Mouse (Mus musculus): ENCODE measurements around the gene Polr2e.
A peak's percentile ranks its signal among the peaks of the same experiment; 100 is the strongest.

Gene Polr2e

DNA sequence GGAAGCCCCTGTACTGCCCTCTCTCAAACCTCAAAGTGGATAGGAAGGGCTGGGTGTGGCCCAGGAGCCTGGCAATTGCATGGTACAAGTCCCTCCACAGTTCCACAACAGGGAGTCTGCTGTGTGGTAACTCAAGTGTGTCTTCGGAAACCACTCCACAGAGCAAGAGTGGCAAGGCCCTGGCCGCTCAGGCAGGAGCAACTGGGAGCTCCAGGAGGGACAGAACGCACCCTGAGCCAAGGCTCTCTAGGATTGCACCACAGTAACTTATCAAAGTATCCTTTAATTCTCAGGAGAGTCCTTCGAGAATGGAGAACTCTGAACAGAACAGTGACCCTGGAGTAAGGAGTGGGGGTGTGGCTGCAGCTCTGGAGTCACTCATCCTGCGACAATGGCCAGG lies 3.9 kb downstream of the Polr2e start:
- no peak for DNase-seq (ENCODE audit: inconsistent ontology term)

DNA sequence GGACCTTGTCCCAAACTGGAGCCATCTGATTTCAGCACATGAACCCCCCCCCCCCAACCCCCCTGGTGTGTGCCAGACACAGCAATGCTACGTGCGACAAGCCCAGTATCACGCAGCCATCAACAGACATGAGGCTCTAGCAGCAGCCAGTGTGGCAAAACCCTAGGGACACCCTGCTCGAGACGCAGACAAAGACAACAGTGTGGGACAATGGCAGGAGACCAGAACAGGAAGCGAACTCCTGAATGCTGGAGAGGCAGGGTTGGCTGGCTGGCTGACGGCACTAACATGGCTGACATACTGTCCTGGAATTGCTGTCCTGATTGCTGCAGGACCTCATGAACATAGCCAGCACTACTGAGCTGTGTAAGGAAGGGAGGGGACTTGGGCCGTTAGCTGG lies 4.4 kb downstream of the Polr2e start:
- DNase-seq (ENCODE audit: inconsistent ontology term), result no peak

DNA sequence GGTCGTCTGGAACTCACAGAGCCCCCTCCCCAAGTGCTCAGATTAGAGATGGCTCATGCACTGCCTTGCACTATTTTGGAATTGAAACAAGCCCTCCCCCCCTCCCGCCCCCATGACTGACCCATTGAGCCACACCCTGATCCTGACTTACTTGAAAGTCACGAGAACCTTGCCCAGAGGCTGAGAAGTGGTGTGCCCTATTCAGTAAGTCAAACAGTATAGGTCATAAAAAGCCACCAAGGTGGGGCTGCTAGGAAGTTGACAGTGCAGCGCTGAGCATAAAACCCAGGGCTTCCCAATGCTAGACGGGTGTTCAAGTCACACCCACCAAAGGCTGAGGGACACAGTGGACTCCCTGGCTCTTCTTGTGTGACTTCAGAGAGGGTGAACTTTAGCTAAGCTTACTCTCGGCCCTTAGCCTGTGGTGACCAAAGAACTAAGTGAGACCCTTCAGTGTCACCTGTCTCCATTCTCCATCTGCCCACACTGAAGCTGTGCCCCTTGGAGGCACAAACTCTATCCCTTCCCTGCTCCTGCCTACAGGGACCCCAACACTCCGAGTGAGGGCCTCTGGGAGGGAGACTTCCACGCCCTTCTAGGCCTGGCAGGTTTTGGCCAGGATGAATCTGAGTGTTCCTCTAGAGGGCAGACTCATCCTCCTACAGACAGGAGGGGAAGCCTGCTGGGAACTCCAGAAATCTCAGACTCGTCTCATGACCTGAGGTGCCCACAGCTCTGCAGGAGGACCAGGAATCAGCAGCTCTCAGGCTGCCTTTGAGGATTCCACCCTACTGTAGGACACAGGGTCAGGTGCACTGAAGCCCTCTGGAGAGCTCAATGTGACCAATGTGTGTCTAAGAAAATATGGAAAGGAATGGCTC lies 5.8 kb downstream of the Polr2e start:
- peak; percentile 73 for DNase-seq (ENCODE audit: inconsistent ontology term)

DNA sequence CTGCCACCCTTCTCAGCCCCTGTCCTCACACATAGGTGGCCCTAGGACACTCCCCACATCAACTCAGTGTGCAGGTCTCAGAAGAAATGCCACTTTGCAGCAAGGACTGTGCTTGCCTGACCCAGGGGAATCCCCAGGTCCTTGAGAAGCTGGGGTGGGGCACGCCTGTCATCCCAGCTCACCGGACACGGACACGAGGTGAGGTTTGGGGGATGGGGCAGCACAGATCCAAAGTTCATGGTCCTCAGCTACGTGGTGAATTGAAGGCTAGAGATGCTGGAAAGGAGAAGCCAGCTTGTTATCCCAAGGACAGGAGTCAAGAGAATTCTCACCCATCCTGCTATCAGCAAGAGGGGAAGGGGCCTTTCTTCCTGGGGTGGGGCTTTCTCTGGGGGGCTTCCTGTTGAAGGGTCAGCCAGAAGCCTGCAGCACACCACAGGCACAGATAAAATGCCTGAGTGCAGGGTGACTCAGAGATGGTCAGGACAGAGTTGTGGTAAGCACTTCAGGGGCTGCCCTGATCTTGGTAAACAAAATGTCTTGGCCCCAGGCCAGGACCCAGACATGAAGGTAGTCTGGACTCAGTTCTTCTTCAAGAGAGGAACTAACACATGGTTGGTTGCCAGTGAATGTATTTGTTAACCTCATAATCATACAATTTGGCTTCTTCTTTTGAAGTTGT lies 6.7 kb downstream of the Polr2e start:
- peak; percentile 69 for DNase-seq (ENCODE audit: inconsistent ontology term)

DNA sequence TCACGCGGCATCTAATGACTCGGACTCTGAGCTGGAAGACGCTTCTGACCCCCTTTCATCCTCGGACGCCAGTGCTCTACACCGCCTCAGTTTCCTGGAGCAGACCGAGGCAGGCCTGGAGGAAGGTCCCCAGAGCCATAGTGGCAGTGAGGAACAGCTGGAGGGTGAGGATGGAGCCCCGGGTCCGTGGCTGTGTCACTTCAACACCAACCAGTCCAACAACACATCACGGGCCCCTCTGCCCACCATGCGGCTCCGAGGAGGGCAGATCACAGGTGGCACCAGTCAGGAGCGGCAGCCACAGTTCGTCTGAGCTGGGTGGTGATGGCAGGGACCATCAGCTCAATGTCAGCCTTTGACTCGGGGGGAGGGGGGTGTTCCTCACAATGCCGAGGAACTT lies 8.9 kb downstream of the Polr2e start:
- no peak for DNase-seq (ENCODE audit: inconsistent ontology term)

DNA sequence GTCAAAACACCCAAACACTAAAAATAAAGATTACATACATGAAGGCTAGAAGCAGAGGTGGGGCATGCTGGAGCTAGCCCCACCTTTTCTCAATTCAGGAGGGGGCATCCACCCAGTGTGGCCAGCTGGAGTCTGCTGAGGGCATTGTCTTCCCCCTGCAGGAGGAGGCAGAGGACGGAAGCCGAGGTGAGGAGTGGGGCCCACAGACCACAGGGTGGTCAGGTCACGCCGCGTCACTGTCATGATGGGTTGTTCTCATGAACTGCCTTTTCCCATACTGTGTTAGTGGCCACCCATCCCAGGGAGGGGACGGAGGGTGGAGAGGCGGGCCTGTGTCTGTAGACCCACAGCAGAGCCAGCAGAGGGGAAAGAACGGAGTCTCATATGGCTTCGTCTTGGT lies 9.4 kb downstream of the Polr2e start:
- no peak for DNase-seq (ENCODE audit: inconsistent ontology term)

DNA sequence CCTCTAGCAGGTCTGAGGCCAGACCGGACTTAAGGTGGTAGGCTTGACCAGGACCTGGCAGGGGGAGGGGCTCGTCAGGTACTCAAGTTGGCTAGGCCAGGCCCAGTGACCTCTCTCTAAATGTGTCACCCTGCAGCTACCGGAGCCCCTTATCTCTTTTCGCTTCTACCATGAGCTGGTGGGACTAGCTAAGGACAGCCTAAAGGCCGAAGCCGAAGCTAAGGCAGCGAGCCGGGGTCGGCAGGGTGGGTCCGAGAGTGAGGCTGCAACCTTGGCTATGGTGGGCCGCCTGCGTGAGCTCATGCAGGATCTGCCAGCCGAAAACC lies 11.1 kb downstream of the Polr2e start:
- DNase-seq (ENCODE audit: inconsistent ontology term), result no peak

DNA sequence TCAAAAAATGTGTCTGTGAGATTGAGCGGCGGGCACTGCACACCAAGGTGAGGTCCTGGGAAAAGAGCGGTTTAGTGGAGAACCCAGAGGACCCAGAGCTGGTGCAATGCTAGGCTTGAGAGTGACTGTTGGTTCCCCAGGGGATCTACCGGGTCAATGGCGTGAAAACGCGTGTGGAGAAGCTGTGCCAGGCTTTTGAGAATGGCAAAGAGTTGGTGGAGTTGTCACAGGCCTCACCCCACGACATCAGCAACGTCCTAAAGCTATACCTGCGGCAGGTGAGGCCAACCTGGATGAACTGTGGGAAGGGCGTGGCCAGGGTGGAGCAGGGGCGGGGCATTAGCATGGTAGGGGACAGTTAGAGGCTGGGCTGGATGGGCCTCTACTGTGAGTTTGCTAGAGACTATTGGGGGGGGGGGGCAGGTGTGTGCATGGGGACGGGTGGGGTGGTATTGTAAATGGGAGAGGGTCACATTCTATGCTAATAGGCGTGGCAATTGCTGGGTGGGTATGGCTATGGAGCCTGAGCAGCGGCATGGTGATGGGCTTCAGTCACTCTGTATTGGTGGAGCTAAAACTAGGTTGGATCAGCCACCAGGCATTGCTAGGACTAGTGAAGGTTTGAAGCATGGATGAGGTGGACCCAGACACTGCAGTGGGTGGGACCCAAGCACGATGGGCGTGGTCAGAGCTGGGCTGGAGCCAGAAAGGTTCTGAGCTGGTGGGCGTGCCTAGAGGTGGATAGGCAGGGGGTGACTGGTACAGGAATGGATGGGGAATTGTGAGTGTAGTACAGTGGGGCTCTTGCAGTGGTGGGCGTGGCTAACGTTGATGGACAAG lies 11.7 kb downstream of the Polr2e start:
- no peak for DNase-seq (ENCODE audit: inconsistent ontology term)

DNA sequence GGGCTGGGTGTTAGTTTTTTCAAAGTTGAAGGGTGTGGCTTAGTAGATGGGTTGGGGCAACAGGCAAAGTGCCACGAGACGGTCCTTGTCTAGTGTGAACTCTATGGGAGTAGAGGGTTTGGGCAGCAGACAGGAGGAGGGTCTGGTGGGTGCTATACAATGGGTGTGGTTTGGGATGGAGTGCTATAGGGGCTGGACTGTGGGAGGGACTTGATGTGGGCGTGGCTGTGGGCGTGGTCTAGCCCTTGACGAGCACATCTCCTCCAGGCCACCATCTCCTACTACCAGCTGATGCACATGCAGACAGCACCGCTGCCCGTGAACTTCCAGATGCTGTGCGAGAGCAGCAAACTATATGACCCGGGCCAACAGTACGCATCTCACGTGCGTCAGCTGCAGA lies 13.7 kb downstream of the Polr2e start:
- DNase-seq (ENCODE audit: inconsistent ontology term), result no peak

DNA sequence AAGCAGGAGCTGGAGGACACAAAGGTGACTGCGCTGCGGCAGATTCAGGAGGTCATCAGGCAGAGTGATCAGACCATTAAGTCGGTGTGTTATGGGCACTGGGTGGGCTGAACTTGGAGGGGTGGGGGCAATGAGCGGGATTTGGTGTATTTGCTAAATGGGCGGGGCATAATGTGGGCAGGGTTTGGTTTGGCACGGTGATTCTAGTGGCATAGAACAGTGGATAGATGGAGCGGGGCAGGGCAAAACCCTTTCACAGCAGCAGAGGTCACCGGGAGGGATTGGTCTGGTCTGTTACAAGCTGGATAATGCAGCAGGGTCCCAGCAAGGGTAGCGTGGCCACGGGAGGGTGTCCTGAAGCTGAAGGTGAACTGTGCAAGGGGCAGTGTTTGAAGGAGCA lies 14.1 kb downstream of the Polr2e start:
- no peak for DNase-seq (ENCODE audit: inconsistent ontology term)

DNA sequence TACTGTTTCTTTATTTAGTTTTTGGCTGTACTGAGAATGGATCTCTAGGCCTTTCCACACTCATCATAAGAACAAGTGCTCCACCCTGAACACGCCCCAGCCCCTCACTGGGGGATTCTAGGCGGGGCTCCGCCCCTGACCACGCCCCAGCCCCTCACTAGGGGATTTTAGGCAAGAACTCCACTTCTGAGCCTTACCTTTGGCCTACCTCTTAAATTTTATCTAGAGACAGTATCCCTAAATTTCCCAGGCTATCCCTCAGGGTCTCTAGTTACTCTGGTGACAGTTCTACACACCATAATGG lies 14.6 kb downstream of the Polr2e start:
- DNase-seq (ENCODE audit: inconsistent ontology term), result no peak

DNA sequence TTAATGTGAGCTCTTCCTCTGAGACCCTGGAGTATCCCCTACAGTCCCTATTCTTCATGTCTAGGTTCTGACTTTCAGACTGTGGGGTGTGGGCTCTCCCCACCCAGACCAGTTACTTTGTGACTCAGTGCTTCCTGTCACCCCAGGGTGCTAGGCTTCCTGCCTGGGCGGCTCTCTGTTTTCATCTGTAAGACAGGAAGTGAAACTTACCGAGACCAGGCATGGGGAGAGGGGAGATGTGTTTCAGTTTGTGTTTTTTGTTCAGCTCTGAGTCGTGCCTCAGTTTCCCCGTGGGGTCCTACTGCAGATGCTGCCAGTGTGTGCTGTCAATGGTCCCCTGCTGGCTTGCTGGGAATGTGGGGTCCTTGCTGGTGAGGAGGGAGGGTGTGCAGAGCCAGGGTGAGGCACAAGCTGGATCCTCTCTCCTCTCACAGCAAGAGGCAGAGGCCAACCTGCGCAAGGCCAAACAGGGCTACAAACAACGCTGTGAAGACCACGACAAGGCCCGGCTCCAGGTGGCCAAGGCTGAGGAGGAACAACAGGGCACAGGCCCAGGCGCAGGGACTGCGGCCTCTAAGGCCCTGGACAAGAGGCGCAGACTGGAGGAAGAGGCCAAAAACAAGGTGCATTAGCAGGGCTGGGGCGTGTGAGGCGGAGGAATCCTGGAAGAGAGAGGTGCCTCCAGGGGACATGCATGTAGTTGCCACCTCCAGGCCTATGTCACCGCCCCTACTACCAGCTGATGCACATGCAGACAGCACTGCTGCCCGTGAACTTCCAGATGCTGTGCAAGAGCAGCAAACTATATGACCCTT lies 15.2 kb downstream of the Polr2e start:
- no peak for DNase-seq (ENCODE audit: inconsistent ontology term)

DNA sequence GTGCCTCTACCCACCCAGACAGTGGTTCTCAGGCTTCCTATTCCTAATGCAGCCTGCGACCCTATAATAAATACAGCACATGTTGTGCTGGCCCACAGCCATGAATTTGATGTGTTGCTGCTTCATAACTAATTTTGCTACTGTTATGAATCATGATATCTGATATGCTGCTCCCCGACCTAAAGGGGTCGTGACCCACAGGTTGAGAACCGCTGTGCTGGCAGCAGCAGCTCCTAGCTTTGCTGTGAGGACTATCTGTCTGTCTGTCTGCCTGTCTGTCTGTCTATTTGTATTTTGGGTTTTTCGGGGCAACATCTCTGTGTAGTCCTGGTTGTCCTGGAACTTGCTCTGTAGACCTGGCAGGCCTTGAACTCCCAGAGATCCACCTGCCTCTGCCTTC lies 15.8 kb downstream of the Polr2e start:
- DNase-seq (ENCODE audit: inconsistent ontology term), result no peak

DNA sequence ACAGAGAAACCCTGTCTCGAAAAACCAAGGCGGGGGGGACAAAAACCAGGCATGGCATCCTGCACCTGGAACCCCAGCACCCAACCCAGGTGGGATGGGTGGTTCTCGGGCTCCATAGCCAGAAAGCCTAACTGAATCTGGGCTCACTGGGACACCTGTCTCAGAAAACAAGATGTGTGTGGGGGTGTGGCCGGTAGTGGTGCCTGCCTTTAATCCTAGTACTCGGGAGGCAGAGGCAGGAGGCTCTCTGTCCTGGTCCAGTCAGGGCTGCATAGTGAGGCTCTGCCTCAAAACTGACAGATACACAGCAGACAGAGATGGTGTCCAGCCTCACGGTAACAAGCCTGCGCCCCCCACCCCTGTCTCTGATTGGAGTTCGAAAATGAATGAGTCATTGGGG lies 16.8 kb downstream of the Polr2e start:
- DNase-seq (ENCODE audit: inconsistent ontology term), result no peak

DNA sequence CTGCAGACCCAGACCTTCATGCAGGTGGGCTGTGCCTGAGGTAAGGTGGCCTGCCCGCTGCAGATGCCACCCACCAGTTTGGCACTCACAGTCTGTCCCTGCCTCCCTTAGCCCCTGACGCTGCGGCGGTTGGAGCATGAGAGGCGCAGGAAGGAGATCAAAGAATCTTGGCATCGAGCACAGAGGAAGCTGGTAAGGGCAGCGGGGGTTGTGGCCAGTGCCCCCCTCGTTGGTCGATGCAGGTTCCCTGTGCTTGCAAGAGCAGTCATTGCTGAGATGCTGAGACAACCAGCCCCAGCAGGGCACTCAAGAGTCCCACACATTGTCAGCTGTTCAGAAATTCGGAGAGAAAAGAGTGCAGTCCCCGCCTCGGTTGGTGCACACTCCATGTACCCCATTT lies 17.4 kb downstream of the Polr2e start:
- DNase-seq (ENCODE audit: inconsistent ontology term), result no peak

DNA sequence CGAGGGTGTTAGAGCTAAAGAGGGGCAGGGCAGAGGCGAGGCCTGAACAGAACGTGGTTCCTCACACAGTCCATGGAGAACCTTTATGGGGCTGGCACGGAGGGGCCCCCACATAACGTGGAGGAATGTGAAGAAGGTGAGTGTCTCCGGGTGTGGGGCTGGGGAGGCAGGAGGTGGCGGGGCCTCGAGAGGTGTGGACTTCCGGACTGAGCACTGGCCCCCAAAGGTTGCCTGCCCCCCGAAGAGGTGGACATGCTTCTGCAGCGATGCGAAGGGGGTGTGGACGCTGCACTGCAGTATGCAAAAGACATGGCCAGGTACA lies 18.3 kb downstream of the Polr2e start:
- no peak for DNase-seq (ENCODE audit: inconsistent ontology term)

DNA sequence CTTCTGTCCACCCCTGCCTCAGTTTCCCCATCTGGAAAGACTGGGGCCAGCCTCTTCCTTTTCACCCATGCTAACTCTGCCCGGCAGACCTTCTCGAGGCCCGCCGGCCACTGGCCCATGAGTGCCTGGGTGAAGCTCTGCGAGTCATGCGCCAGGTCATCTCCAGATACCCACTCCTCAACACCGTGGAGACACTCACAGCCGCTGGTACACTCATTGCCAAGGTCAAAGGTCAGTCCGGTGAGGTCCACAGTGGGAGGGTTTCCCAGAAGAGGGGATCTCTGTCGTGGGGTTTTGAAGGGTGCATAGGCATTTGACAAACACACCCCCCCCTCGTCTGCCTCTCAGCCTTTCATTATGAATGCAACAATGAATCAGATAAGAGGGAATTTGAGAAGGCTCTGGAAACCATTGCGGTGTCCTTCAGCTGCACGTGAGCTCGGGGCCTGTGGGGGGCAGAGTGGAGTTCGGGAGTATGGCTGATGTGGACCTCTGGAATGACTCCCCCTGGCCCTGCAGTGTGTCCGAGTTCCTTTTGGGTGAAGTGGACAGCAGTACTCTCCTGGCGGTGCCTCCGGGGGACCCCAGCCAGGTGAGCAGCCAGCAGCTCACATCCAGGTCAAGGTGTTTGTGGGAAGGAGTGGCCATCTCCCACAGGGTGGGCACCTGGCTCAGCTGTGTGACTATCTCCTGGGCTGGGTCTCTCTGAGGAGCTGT lies 18.8 kb downstream of the Polr2e start:
- DNase-seq (ENCODE audit: inconsistent ontology term), result no peak

DNA sequence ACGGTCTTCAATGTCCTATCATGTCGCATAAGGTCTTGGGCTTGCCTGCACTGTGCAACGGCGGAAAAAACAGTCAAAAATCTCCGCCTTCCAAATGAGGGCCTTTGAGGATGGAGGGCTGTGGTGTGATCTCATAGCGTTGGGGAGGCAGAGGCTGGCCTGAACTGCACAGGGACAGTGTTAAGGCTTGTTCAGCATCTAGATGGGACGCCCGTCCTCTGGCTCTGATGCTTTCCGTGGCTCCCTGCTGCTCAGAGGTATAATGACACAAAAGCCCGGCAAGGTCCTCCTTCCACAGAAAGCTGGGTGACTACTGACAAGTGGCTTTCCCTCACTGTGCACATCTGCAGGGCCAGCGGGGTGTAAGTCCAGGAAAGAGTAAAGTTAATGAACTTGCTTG lies 19.4 kb downstream of the Polr2e start:
- no peak for DNase-seq (ENCODE audit: inconsistent ontology term)

DNA sequence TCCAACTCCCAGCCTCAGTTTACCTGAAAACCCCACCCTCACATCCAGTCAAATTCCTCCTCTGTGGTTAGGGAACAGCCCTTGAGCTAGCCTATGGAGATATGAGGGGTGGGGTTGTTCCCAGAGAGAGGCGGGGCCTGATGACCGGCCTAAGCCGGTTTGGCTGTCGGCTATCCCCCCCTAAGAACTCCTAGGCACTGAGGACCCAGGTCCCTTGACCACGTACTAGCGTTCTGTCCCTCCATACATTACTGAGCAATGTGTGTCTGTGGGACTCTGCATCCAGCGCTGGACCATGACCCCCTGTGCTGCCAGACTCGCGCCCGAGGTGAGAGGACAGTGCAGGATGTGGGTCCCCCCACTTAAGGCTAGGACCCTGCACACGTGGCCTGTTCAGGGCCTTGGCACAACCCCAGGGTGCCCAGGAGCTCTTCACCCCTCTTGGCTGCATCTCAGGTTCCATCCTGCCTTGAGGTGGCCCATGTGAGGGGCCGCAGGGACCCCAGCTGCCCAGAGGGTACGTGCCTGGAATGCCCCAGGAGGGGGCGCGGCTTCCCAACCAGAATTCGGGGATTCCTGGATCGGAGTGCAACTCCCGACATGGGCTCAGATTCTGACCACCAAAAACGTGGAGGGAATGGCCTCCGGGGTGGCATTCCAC lies 20.0 kb downstream of the Polr2e start:
- no peak for DNase-seq (ENCODE audit: inconsistent ontology term)

DNA sequence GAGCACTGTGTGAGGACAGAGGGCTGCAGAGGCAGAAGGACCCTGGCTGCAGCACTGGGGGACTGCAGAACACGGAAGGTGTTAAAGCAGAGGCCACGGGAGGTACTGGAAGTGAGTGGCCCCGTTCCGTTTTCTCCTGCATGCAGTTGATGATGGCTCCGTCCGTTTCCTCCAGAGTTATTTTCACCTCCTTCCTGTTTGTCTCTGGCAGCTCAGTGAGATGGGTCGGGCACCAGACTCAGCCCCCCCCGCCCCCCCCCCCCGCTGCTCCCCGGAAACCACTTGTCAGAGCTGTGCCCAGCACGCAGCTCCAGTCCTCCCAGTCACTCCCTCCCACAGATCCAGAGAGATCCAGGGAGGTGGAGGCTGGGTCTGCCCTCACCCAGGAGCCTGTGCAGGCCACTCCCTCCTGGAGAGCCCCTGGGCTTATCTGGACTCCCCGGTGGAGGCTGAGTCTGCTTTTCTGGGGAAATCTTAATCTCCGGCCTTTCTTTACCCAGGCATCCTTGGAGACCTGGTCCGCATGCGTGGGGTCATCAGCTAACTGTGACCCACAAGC lies 20.8 kb downstream of the Polr2e start:
- no peak for DNase-seq (ENCODE audit: inconsistent ontology term)

DNA sequence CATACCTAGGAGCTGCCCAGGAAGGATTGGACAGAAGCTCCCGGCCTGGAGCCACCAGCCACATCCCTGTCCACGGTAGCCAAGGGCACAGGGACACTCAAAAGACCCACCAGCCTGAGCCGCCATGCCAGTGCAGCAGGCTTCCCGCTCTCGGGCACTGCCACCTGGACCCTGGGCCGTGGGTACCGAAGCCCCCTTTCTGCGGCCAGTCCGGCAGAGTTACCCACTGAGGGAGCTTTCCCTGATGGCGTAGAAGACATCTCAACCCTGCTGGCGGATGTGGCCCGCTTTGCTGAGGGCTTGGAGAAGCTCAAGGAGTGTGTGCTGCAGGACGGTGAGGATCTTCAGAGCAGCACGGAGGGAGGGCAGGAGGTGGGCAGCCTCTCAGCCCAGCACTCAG lies 21.8 kb downstream of the Polr2e start:
- no peak for DNase-seq (ENCODE audit: inconsistent ontology term)

Data from Muller cell, postnatal 12 days (primary cell).